Comparison of ENCODE assay signal across 20 mouse cellular contexts in the genomic region with DNA sequence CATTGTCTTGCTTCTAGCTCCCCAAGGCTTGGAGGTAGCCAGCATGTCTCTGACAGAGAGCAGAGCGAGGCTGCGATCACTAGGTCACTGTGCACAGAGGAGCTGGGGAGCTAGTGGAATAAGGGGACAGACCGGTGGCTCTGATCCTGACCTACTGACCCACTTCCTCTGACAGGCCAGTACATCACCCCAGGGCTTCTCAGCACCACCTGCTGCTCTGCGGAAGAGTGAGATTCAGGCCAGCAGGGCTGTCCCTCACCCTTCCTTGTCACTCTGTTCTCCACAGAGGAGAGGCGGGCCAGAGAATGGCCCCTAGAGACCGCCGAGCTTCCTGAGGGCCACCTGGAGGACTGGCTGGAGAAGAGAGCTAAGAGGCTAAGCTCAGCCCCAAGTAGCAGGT. TPM values are rescaled to one million over a fixed set of nuclear protein-coding genes. Genes with fewer than 3 reads are reported as not detected.
DNase-seq lines count a peak whose midpoint lies in the region; ATAC-seq and TF ChIP-seq lines count a peak whose summit lies in the region.
"Had no signal": no experiment of that assay in that cellular context is flagged by ENCODE, and none has a peak within 500 bp of the region (broad histone marks: within the 10 kb centered on the region; RNA-seq: fewer than 3 reads in every experiment).

No protein-coding gene starts in this region.

- H3K4me1 ChIP-seq in kidney, adult 2 months (ENCODE audit: control insufficient read depth, insufficient read depth, low read length): no peaks in the 10 kb centered on the region

- no peak for TF ChIP-seq POLR2A in kidney, adult 2 months (IDR thresholded peaks at IDR 0.05; ENCODE audit: low read depth, low read length)

- TF ChIP-seq CTCF in kidney, adult 2 months (conservative IDR thresholded peaks at IDR 0.05; ENCODE audit: insufficient read depth, insufficient read length, low read depth, low read length): no peak

- 81% methylated on average over 7 of the region's 7 CpGs for WGBS in kidney, adult 2 months

- no peak for DNase-seq in cerebellum, postnatal 10 days
- DNase-seq in retina, postnatal 1 day: peak; percentile 88
- no peak for DNase-seq in retina, embryonic 14.5 days (ENCODE audit: low spot score)
- peak; percentile 70 for DNase-seq in cerebellum, adult 9-11 months
- no peak for DNase-seq in kidney, adult 2 months
- no peak for DNase-seq in embryo, embryonic 10 days (ENCODE audit: low spot score)
- DNase-seq in right cerebral cortex, postnatal 10 days (ENCODE audit: low spot score in 2 of 2): no peak
- DNase-seq: adrenal gland, adult 8-10 months; B cell, adult 2 months; gastrocnemius, postnatal 14 days; kidney, adult 18-20 months had no signal

- H3K27ac ChIP-seq in kidney, adult 2 months (ENCODE audit: insufficient read depth, low read depth, low read length): no peak overlapping the region
- H3K27ac ChIP-seq: embryonic facial prominence, embryonic 13.5 days; forebrain, embryonic 12.5 days; hindbrain, embryonic 13.5 days; hindbrain, postnatal 0 days had no signal

- 0 out of 2 replicates have a peak, but pooled peaks have one; percentile 40 for ATAC-seq in cerebellum, adult (ENCODE audit: insufficient number of reproducible peaks, low FRiP score, low TSS enrichment)
- ATAC-seq: CD4-positive, CD25-positive, alpha-beta regulatory T cell, adult 4 months; forebrain, embryonic 16.5 days; hindbrain, postnatal 0 days had no signal

- H3K27me3 ChIP-seq in kidney, adult 2 months (replicated peaks; ENCODE audit: control insufficient read depth, insufficient read depth, low read length): no peaks in the 10 kb centered on the region
- H3K27me3 ChIP-seq: embryonic facial prominence, embryonic 13.5 days had no signal

- H3K36me3 ChIP-seq in kidney, adult 2 months (ENCODE audit: control insufficient read depth, insufficient read depth, low read length): no peaks in the 10 kb centered on the region
- H3K36me3 ChIP-seq: heart, embryonic 12.5 days had no signal

- no peak overlapping the region for H3K4me3 ChIP-seq in kidney, adult 2 months (ENCODE audit: insufficient read depth, low read depth, low read length)
- H3K4me3 ChIP-seq: embryonic facial prominence, embryonic 13.5 days; forebrain, embryonic 12.5 days; heart, embryonic 12.5 days; hindbrain, embryonic 13.5 days had no signal

RNA-seq across cellular contexts. Expression of a gene that starts 14.8 kb away (rescaled TPM):
- polyA plus RNA-seq in kidney, adult 2 months (2012; rRNA removed): not detected in 2 replicates
- polyA plus RNA-seq: G1E had no signal

RNA-seq across cellular contexts. Expression of a gene that starts 27.3 kb away (rescaled TPM):
- polyA plus RNA-seq in kidney, adult 2 months (2012; rRNA removed): 62.6 and 65.1 TPM in 2 replicates

RNA-seq across cellular contexts. Expression of a gene that starts 27.6 kb away (rescaled TPM):
- polyA plus RNA-seq in kidney, adult 2 months (2012; rRNA removed): 2,120 and 2,704 TPM in 2 replicates

Comparison
In these comparisons a context has a peak if more than half of its experiments do, and no peak if none do; other contexts are left out.
1. DNase-seq: peak in retina, postnatal 1 day (single experiment) and cerebellum, adult 9-11 months (single experiment); none in cerebellum, postnatal 10 days (0 of 2), retina, embryonic 14.5 days (single experiment), kidney, adult 2 months (single experiment), embryo, embryonic 10 days (single experiment) and right cerebral cortex, postnatal 10 days (0 of 2).